Mouse (Mus musculus): Measurements from ENCODE around the gene Acnat2. TPM values are rescaled to one million over a fixed set of nuclear protein-coding genes. Genes with fewer than 3 reads are reported as not detected.
"Not testable (repeated sequence)": the region's sequence is repeated elsewhere in the genome, so short reads cannot be mapped to it uniquely, and the experiment has no call there.

Gene Acnat2
- polyA plus RNA-seq, 1 experiment from 2014 or later: 0.76 TPM

- H3K4me3 ChIP-seq (replicated peaks): no peak overlapping the region
- H3K27ac ChIP-seq (replicated peaks): no peak overlapping the region
- H3K27me3 ChIP-seq: no peaks in the 10 kb centered on the region
- 56% methylated on average over 2 of the region's 2 CpGs for WGBS (ENCODE audit: insufficient replicate concordance)
- no peaks in the 10 kb centered on the region for H3K9me3 ChIP-seq (replicated peaks)
- no peaks in the 10 kb centered on the region for H3K36me3 ChIP-seq (replicated peaks)
- H3K4me2 ChIP-seq: no peak overlapping the region
- ATAC-seq (ENCODE audit: insufficient read depth): no peak
- H3K4me1 ChIP-seq (replicated peaks): no peaks in the 10 kb centered on the region
- no peak overlapping the region for H3K9ac ChIP-seq
Measured at GRCm38 (mm10) chr4:49348677-49349076, 59.3 kb downstream of the Acnat2 start.

DNA sequence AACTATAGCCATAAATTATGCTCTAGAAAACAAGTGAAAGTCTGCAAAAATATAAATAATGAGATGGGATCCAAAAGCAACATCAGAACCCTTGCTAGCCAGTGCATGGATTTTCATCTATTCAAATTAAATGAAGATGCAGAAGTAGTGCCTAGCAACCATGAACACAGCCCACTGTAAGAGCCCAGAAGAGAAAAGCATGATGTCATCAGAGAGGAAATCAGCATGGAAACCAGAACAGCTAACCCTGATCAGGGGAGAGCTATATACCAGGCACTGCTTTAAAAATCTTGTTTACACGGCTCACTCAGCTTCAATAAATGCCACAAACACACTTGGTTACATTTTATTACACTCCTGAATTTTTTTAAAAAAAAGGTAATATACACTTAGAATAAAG is 60.0 kb downstream of the Acnat2 start:
- not testable (repeated sequence) for H3K27me3 ChIP-seq; H3K9me3 ChIP-seq (replicated peaks); H3K4me3 ChIP-seq (replicated peaks); H3K9ac ChIP-seq; ATAC-seq (ENCODE audit: insufficient read depth); H3K4me1 ChIP-seq (replicated peaks); H3K4me2 ChIP-seq; H3K27ac ChIP-seq (replicated peaks); H3K36me3 ChIP-seq (replicated peaks)
- WGBS (ENCODE audit: insufficient replicate concordance): 40% methylated on average over 1 of the region's 1 CpGs

DNA sequence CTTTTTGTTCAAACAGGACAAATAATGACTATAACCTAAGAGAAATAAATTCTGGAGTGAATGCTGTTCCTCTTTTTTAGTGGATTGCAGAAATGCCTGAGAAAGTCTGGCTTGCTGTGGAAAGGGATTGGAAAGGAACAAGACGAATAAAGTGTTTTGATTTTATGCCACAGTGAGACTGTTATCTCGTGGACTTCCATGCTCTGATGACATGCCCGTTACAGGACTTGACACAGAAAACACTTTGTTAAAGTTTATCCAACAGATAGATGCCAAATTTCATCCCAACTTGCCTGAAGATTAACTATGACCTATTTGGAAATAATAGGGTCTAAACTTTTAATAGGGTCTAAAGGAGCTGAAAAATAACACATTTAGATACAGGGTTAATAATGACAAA is 67.9 kb downstream of the Acnat2 start:
- ATAC-seq (ENCODE audit: insufficient read depth); H3K27ac ChIP-seq (replicated peaks); H3K4me3 ChIP-seq (replicated peaks); H3K4me1 ChIP-seq (replicated peaks); H3K9ac ChIP-seq; H3K27me3 ChIP-seq; H3K4me2 ChIP-seq; H3K9me3 ChIP-seq (replicated peaks); H3K36me3 ChIP-seq (replicated peaks): not testable (repeated sequence)
- WGBS (ENCODE audit: insufficient replicate concordance): 47% methylated on average over 3 of the region's 3 CpGs

GRCm38 (mm10) chr4:49337949-49338348 is 70.0 kb downstream of the Acnat2 start:
- WGBS (ENCODE audit: insufficient replicate concordance): 62% methylated on average over 3 of the region's 4 CpGs
- not testable (repeated sequence) for H3K9me3 ChIP-seq (replicated peaks); H3K4me3 ChIP-seq (replicated peaks); H3K27ac ChIP-seq (replicated peaks); H3K27me3 ChIP-seq; H3K36me3 ChIP-seq (replicated peaks); ATAC-seq (ENCODE audit: insufficient read depth); H3K9ac ChIP-seq; H3K4me2 ChIP-seq; H3K4me1 ChIP-seq (replicated peaks)

Other genes with a start within 250 kb of the Acnat2 start
- gene Acnat1, start 65.8 kb upstream of the Acnat2 start, polyA plus RNA-seq (2015; fragmentation: Nextera tagmentation; extraction: Ambion mirVana): 0.79 and 0.93 TPM in 2 replicates
- 1.5 and 2.2 TPM in 2 replicates for gene Baat, start 98.4 kb upstream of the Acnat2 start, polyA plus RNA-seq (2015; fragmentation: Nextera tagmentation; extraction: Ambion mirVana)
- 50.6 and 51.5 TPM in 2 replicates for gene Mrpl50, start 112.9 kb upstream of the Acnat2 start, polyA plus RNA-seq (2015; fragmentation: Nextera tagmentation; extraction: Ambion mirVana)
- 3.1 and 3.3 TPM in 2 replicates for gene Zfp189, start 113.0 kb upstream of the Acnat2 start, polyA plus RNA-seq (2015; fragmentation: Nextera tagmentation; extraction: Ambion mirVana)
- gene Aldob, start 141.4 kb upstream of the Acnat2 start, polyA plus RNA-seq (2015; fragmentation: Nextera tagmentation; extraction: Ambion mirVana): 338 and 390 TPM in 2 replicates
- 6.7 and 7.2 TPM in 2 replicates for gene Tmem246, start 189.7 kb upstream of the Acnat2 start, polyA plus RNA-seq (2015; fragmentation: Nextera tagmentation; extraction: Ambion mirVana)
- gene Rnf20, start 223.9 kb upstream of the Acnat2 start, polyA plus RNA-seq (2015; fragmentation: Nextera tagmentation; extraction: Ambion mirVana): 14.1 and 14.2 TPM in 2 replicates

Measured in liver, embryonic 15.5 days (tissue).